Mouse (Mus musculus) kidney, embryonic 15.5 days (tissue): ENCODE measurements at regions not wholly inside any gene's neighbourhood (a gene's known extent, or its start where the extent isn't known, plus 50 kb on each side); places are given as distances from the start of the nearest gene placed in this dataset.

Source experiments
- ATAC-seq: fragments of 200-750 bp; cut with Nextera tagmentation; replicated peaks from 2 replicates; pipeline ENCODE4 v1.8.0; 2017; ENCODE audit warnings: moderate TSS enrichment; ENCODE audit not compliant: low FRiP score
- H3K27ac ChIP-seq: fragments of 300-500 bp; sonication (generic); 2 replicates; pipeline ENCODE4 v1.5.1; 2015; ENCODE audit warnings: mild to moderate bottlenecking, inconsistent platforms
- H3K27me3 ChIP-seq: fragments of 300-500 bp; sonication (generic); 2 replicates; pipeline ENCODE4 v1.6.1; 2015; ENCODE audit warnings: inconsistent platforms
- H3K36me3 ChIP-seq: fragments of 300-500 bp; sonication (generic); 2 replicates; pipeline ENCODE4 v1.6.1; 2015; ENCODE audit warnings: inconsistent platforms
- H3K4me1 ChIP-seq: fragments of 300-500 bp; sonication (generic); 2 replicates; pipeline ENCODE4 v1.6.1; 2015; ENCODE audit warnings: inconsistent platforms
- H3K4me2 ChIP-seq: fragments of 300-500 bp; sonication (generic); 2 replicates; pipeline ENCODE4 v1.6.1; 2015; ENCODE audit warnings: moderate library complexity, mild to moderate bottlenecking, inconsistent platforms
- H3K4me3 ChIP-seq: fragments of 300-500 bp; sonication (generic); replicated peaks from 2 replicates; pipeline ENCODE4 v1.5.1; 2015; ENCODE audit warnings: mild to moderate bottlenecking, inconsistent platforms
- H3K9ac ChIP-seq: fragments of 300-500 bp; sonication (generic); 2 replicates; pipeline ENCODE4 v1.6.1; 2015; ENCODE audit warnings: mild to moderate bottlenecking, inconsistent platforms
- H3K9me3 ChIP-seq: fragments of 300-500 bp; sonication (generic); replicated peaks from 2 replicates; pipeline ENCODE4 v1.6.1; 2016; ENCODE audit warnings: inconsistent platforms
- WGBS: fragments of 180-500 bp; shearing (Covaris S2); methylation state at CpG from one replicate; pipeline ENCODE4 v1.1.7; 2015; ENCODE audit warnings: mixed read lengths; 5-methylcytosine and 5-hydroxymethylcytosine counted together

DNA sequence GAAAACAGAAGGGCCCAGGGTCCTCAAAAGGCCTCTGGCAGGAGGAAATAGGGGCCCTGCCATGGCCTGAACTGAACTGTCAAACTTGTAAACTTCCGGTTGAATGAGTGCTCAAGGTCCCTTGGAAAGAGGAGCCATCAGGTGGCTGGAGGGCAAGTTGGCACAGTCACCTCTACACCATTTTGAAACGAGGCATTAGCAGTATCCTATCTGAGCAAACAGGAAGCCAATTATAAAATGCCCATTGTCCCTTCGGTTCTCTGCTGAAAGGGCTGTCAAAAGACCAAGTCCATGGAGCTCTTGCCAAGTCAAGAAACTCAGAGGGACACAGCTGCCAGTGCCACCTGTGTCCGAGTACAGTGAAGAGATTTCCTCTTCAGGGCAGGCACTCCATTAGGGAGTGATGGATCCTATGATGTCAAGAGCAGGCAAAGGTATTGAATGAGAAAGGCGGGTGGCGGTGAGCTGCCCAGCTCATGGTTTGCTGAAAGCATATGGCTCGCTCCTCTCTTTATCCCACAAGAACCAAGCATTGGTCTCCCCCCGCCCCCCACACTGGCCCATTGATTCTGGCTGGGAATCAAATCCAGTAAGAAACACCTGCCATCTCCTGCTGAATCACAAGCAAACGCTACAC lies 103.0 kb upstream of the Tut7 start:
- H3K9me3 ChIP-seq: no peaks in the 10 kb centered on the region
- no peak overlapping the region for H3K4me3 ChIP-seq
- H3K27me3 ChIP-seq: no peaks in the 10 kb centered on the region
- no peak overlapping the region for H3K9ac ChIP-seq
- H3K4me1 ChIP-seq: peaks cover 15% of the 10 kb centered on the region
- no peak overlapping the region for H3K4me2 ChIP-seq
- WGBS: 74% methylated on average over 9 of the region's 9 CpGs
- H3K27ac ChIP-seq: no peak overlapping the region
- no peaks in the 10 kb centered on the region for H3K36me3 ChIP-seq
- ATAC-seq: no peak

DNA sequence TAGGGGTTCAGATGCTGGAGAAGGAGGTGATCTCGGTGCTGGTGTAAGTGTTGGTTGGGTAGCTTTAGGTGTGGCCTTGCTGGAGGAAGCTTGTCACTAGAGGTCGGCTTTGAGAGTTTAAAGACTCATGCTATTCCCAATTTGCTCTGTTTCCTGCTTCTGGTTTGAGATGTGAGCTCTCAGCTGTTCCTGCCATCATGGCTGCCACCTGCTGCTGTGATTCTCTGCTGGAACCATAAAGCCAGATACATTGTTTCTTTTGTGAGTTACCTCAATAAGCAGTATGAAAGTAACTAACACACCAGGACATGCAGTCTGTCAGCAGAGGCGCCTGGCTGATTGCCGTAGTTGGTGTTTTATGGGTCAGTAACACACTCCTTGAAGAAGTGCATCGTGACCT lies 94.2 kb upstream of the Tut7 start:
- H3K36me3 ChIP-seq: no peaks in the 10 kb centered on the region
- no peak overlapping the region for H3K4me2 ChIP-seq
- no peak overlapping the region for H3K9ac ChIP-seq
- H3K9me3 ChIP-seq: no peaks in the 10 kb centered on the region
- no peak for ATAC-seq
- 72% methylated on average over 5 of the region's 5 CpGs for WGBS
- no peak overlapping the region for H3K4me3 ChIP-seq
- no peaks in the 10 kb centered on the region for H3K27me3 ChIP-seq
- peaks cover 22% of the 10 kb centered on the region for H3K4me1 ChIP-seq
- H3K27ac ChIP-seq: peak overlapping the region; percentile 80

DNA sequence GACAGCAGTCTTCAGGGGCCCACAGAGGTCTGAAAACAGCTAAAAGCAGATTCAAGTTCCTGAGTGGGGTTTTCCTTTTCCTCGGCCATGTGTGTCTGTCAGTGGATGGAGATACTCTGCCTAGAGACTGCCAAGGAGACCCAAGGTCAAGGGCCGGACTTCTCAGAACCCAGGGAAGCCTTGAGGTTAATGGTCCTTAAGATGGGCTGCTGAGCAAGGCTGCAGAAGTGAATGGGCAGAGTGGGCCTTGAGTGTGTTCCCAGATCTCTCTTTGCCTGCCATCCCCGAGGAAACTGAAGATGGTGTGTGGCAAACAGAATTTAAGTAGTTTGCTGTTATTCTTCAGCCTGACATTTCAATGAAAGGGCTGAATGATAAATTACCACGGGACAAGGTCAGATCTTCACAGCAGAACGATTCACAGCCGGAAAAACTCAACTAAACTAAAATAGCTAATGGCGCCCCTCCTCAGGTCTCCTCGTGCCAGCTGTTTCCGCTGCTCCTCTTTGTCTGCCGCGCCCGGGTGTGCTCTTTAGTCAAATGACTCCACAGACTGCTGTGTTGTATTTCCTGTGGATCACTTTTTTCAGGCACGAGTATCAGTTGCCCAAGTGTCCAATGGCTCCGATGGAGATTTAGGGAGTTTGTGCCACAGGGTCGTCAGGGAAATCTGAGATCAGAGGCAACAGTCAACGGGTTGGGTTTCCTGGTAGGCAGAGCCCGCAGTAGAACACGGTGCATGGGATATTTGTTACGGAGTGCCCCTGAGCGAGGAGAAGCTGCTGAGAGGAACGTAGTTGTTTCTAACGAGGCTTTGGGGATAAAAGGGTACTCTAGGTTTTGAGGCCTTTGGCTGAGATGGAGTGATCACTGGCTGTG lies 93.5 kb upstream of the Tut7 start:
- Histone ChIP-seq H3K27ac (peak overlapping the region; percentile 80), H3K9me3 (no peaks in the 10 kb centered on the region), H3K9ac (no peak overlapping the region), H3K4me3 (no peak overlapping the region), H3K36me3 (no peaks in the 10 kb centered on the region), H3K27me3 (no peaks in the 10 kb centered on the region), H3K4me1 (peaks cover 22% of the 10 kb centered on the region), H3K4me2 (no peak overlapping the region)
- 25% methylated on average over 22 of the region's 22 CpGs for WGBS
- peak; percentile 88 for ATAC-seq

DNA sequence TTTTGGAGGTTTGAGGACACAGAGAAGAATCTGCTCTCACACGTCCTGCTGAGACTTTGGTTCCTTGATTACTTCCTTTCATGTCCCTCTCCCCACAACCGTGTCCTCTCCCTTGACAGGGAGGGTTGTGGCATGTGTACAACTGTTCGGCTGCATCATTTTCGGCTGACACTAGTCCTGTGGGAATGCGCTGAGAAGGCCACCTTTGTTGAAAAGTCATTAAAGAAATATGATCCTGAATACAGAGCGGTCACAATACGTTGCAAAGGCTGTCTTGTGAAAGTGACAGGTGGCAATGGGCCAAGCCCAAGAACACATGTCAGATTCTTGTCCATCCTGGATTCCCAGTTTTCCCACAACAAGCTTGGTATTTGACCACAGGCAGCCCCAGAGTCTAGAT lies 92.8 kb upstream of the Tut7 start:
- Histone ChIP-seq H3K9ac (no peak overlapping the region), H3K9me3 (no peaks in the 10 kb centered on the region), H3K4me2 (no peak overlapping the region), H3K27ac (peak overlapping the region; percentile 80), H3K4me1 (peaks cover 22% of the 10 kb centered on the region), H3K27me3 (no peaks in the 10 kb centered on the region), H3K4me3 (no peak overlapping the region), H3K36me3 (no peaks in the 10 kb centered on the region)
- ATAC-seq: no peak
- WGBS: 42% methylated on average over 7 of the region's 7 CpGs

DNA sequence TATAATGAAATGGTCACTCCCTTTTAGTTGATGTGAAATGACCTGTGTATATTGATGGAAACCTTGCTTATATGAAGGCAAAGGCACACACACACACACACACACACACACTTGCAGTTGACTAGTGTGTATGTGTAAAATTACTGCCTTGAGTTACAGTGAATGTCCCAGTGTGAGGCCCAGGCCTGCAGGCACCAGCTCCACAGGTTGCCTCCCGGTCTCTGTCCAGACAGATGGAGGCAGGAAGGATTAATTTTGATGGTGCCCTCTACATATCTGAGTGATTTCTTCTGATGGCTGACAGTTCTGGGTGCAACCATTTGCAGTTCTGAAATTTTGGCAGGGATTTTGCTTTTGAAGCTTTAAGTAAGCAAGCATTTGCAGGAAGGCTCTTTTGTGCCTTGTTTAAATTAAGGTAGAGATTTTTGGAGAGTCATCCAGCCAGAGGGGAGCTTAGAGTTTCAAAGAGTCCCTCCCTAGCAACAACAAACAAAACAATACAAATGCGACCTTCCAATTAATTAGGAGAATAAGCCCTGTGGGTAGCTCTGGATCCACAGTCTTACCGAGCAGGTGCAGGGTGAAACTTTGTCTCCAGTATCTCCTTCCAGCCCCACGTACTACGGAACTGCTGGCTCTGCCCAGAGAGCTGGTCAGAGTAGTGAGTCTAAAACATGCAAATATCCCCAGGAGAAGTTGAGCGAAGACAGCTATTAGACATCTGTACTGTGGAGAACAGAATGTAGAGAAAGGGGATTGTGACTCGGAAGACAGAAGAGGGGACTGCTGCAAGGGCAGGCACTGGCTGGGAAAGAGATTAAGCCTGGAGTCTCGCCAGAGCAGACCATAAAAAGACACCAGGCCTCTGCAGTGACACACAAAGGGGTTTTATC lies 87.5 kb upstream of the Tut7 start:
- H3K36me3 ChIP-seq: no peaks in the 10 kb centered on the region
- ATAC-seq: no peak
- no peak overlapping the region for H3K4me3 ChIP-seq
- H3K4me2 ChIP-seq: no peak overlapping the region
- 52% methylated on average over 8 of the region's 8 CpGs for WGBS
- no peak overlapping the region for H3K9ac ChIP-seq
- H3K4me1 ChIP-seq: peaks cover 2% of the 10 kb centered on the region
- H3K27ac ChIP-seq: no peak overlapping the region
- no peaks in the 10 kb centered on the region for H3K27me3 ChIP-seq
- H3K9me3 ChIP-seq: peaks cover 7% of the 10 kb centered on the region

DNA sequence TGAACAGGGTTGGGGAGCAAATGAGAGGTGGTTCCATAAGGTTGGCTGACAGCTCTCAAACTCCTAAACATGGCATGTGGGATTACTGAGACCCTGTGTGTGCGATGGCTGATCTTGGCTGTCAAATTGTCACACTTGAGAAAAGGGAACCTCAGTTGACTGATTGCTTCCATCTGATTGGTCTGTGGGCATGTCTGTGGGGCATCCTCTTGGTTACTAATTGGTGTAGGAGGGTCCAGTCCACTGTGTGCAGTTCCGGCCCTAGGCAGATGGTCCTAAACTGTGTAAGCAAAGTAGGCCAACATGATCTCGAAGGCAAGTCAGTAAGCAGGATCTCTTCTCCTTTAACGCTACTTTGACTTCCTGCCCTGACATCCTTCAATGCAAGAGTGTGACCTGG lies 86.5 kb upstream of the Tut7 start:
- Histone ChIP-seq H3K9ac (no peak overlapping the region), H3K9me3 (peaks cover 7% of the 10 kb centered on the region), H3K4me2 (no peak overlapping the region), H3K27ac (no peak overlapping the region), H3K4me3 (no peak overlapping the region), H3K4me1 (no peaks in the 10 kb centered on the region; the same call in 1 of the 2 replicates), H3K27me3 (no peaks in the 10 kb centered on the region), H3K36me3 (no peaks in the 10 kb centered on the region)
- ATAC-seq: peak; percentile 59; the same call in 1 of the 2 replicates
- WGBS: 45% methylated on average over 4 of the region's 4 CpGs

DNA sequence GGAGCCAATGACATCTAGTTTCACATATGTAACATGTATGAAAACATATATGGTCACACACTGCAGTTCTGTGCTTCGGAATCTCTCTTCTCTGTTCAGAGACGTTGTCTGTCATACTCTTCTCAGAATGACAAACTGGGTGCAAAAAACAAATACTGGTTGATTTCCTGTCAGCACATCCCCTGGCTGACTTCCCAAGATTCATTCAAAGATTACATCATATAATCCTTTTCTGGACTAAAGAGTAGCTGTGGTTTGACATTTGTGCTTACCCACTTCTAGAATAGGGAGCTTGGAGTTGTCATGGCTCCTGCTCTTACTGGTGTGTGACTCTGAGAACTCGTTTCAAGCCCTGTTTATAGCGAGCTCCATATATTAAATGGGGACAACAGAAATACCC lies 85.8 kb upstream of the Tut7 start:
- no peaks in the 10 kb centered on the region; the same call in 1 of the 2 replicates for H3K4me1 ChIP-seq
- H3K27ac ChIP-seq: no peak overlapping the region
- no peak overlapping the region for H3K9ac ChIP-seq
- no peak for ATAC-seq
- 83% methylated on average over 4 of the region's 4 CpGs for WGBS
- no peak overlapping the region for H3K4me3 ChIP-seq
- no peaks in the 10 kb centered on the region for H3K36me3 ChIP-seq
- peaks cover 7% of the 10 kb centered on the region for H3K9me3 ChIP-seq
- no peaks in the 10 kb centered on the region for H3K27me3 ChIP-seq
- no peak overlapping the region for H3K4me2 ChIP-seq

DNA sequence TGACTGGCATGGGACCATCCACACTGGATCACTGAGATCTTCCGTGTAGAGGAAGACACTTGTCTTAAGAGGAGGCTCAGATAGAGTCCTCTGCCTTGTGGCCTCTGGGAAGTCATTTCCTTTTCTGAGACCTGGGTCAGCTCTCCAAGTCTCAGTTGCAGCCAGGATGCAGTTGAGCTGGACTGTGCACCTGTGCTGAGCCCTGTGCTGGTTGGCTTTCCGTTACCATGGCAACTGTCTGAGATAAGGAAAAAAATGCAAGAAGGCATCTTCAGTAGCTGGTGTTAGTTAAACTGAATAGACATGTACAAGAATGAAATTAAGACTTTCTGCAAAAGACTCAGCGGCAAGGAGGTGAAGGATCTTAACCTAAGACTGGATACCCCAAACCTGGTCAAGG lies 82.5 kb upstream of the Tut7 start:
- H3K9ac ChIP-seq: no peak overlapping the region
- WGBS: 82% methylated on average over 3 of the region's 3 CpGs

DNA sequence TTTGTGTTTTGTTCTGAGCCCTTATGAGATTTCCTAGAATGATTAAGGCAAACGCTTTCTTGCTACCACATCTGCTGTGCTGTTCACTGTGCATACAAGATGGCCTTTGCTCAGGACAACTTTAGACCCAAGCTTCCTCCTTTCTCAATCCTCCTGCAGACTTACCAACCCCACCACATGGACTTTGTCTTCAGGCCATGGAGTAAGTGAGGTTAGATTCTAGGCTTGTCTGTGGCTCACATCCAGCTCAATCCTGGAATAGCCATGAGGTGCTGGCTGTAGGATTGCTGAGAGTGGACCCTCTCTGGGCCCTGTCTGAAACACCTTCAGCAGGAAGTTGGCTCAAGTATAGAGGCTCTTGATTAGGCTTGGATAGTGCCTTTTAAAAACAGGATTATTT lies 81.5 kb upstream of the Tut7 start:
- WGBS: 76% methylated on average over 1 of the region's 1 CpGs
- ATAC-seq: no peak
- H3K4me3 ChIP-seq: no peak overlapping the region
- no peak overlapping the region for H3K4me2 ChIP-seq
- H3K4me1 ChIP-seq: 0 out of 2 replicates have a peak, but pooled peaks cover 4% of the 10 kb centered on the region
- no peaks in the 10 kb centered on the region for H3K27me3 ChIP-seq
- H3K9me3 ChIP-seq: peaks cover 7% of the 10 kb centered on the region
- H3K36me3 ChIP-seq: no peaks in the 10 kb centered on the region
- H3K9ac ChIP-seq: no peak overlapping the region
- H3K27ac ChIP-seq: no peak overlapping the region

More for the DNA sequence above, 82.5 kb upstream of the Tut7 start:
- Histone ChIP-seq H3K4me1 (no peaks in the 10 kb centered on the region; the same call in 1 of the 2 replicates), H3K27ac (no peak overlapping the region), H3K4me3 (no peak overlapping the region), H3K36me3 (no peaks in the 10 kb centered on the region), H3K27me3 (no peaks in the 10 kb centered on the region), H3K4me2 (no peak overlapping the region), H3K9me3 (peaks cover 7% of the 10 kb centered on the region)
- ATAC-seq: no peak

DNA sequence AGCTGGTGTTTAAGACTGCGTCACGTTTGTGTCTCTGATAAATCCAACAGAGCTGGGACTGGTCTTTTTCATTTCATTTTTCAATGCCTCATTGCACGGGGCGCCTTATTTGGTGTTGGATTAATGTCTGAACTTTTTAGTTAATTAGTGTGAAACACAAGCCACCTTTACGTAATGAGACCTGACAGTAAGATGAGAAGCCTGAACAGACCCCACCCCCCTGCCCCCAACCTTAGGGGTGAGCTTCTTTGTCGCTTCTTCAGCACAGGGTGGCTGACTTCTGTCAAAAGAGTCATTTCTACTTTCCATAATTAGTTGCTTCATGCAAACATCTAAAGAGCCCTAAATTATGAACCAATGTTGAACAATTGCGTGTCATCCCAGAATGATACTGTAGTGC lies 76.6 kb upstream of the Tut7 start:
- ATAC-seq: no peak
- Histone ChIP-seq H3K27me3 (no peaks in the 10 kb centered on the region), H3K36me3 (no peaks in the 10 kb centered on the region), H3K4me3 (no peak overlapping the region), H3K4me1 (0 out of 2 replicates have a peak, but pooled peaks cover 5% of the 10 kb centered on the region), H3K9me3 (no peaks in the 10 kb centered on the region), H3K27ac (no peak overlapping the region), H3K4me2 (no peak overlapping the region), H3K9ac (no peak overlapping the region)
- 54% methylated on average over 7 of the region's 7 CpGs for WGBS

DNA sequence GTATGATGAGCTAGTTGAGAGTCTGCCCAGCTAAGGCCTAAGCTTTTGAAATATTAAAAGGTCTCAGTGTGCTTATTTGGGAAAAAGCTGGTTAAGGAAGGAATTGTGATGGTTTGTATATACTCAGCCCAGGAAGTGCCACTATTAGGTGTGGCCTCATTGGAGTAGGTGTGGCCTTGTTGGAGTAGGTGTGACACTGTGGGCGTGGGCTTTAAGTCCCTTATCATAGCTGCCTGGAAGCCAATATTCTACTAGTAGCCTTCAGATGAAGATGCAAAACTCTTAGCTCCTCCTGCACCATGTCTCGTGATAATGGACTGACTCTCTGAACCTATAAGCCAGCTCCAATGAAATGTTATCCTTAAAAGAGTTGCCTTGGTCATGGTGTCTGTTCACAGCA lies 72.8 kb upstream of the Tut7 start:
- no peak overlapping the region for H3K4me3 ChIP-seq
- no peak overlapping the region for H3K4me2 ChIP-seq
- WGBS: 90% methylated on average over 2 of the region's 2 CpGs
- no peak for ATAC-seq
- peaks cover 30% of the 10 kb centered on the region for H3K4me1 ChIP-seq
- H3K27me3 ChIP-seq: no peaks in the 10 kb centered on the region
- no peaks in the 10 kb centered on the region for H3K9me3 ChIP-seq
- no peak overlapping the region for H3K9ac ChIP-seq
- no peak overlapping the region for H3K27ac ChIP-seq
- H3K36me3 ChIP-seq: no peaks in the 10 kb centered on the region

DNA sequence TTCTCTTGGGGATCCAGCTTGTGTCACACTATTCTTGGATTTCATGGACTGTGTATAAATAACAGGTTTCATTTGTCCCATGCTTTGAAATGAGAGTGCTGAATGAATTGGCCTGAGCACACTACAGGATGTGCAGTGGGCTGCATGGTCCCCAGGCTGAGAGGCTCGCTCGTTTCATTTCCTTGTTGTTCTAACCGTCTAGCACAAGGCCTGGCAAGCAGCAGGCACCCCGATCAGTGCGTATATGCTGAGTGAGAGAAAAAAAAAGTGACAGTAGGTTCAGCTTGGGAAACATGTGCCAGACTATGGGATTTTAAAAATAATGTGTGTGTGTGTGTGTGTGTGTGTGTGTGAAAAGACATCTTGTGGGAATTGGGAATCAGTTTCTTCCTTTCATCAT lies 71.1 kb upstream of the Tut7 start:
- Histone ChIP-seq H3K27ac (no peak overlapping the region), H3K36me3 (no peaks in the 10 kb centered on the region), H3K9ac (no peak overlapping the region), H3K4me1 (peaks cover 30% of the 10 kb centered on the region), H3K9me3 (no peaks in the 10 kb centered on the region), H3K4me3 (no peak overlapping the region), H3K4me2 (no peak overlapping the region), H3K27me3 (no peaks in the 10 kb centered on the region)
- 33% methylated on average over 5 of the region's 5 CpGs for WGBS
- no peak for ATAC-seq
